Mouse (Mus musculus): Measurements from ENCODE around the gene Fhod1. TPM values are rescaled to one million over a fixed set of nuclear protein-coding genes. Genes with fewer than 3 reads are reported as not detected.

The Fhod1 gene
- total and polyA plus RNA-seq, 3 experiments: 1.7 to 6.1 (median 4.7) TPM

DNA sequence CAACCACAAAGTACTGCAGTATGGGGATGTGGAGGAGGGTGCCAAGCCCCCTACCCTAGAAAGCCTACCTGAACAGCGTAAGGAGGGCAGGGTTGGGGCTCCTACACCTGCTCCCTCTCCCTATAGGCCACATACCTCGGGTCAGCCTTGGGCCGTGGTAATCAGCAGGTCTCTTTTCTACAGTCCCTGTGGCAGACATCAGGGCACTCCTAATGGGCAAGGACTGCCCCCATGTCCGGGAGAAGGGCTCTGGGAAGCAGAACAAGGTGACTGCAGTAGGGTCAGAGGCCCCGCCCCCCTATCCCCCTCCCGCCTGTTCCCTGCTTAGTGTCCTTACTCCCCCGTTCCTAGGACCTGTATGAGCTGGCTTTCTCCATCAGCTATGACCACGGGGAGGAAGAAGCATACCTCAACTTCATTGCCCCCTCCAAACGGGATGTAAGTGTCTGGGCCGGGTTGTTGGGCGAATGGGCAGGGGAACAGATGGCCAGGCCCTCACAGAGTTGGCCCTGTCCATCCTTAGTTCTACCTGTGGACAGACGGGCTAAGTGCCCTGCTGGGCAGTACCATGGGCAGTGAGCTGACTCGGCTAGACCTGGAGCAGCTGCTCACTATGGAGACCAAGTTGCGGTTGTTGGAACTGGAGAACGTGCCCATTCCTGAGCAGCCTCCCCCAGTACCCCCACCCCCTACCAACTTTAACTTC lies 38.5 kb downstream of the Fhod1 start:
- H3K27me3 ChIP-seq (ENCODE audit: insufficient read depth, low read length): no peaks in the 10 kb centered on the region
- TF ChIP-seq CTCF (IDR thresholded peaks at IDR 0.05; ENCODE audit: low read depth, low read length) (no peak), GATA1 (IDR thresholded peaks at IDR 0.05; ENCODE audit: borderline replicate concordance, low read length) (no peak)
- DNase-seq (ENCODE audit: low spot score) (no peak), ATAC-seq (ENCODE audit: extremely low read depth, insufficient number of reproducible peaks, low FRiP score, poor library complexity, severe bottlenecking) (no peak)
- no peaks in the 10 kb centered on the region for H3K9me3 ChIP-seq (replicated peaks)
- peaks cover 37% of the 10 kb centered on the region for H3K4me1 ChIP-seq (ENCODE audit: insufficient read depth, low read depth, low read length)
- peaks cover 98% of the 10 kb centered on the region for H3K36me3 ChIP-seq (replicated peaks)
- no peak overlapping the region for H3K4me3 ChIP-seq (ENCODE audit: low read depth, low read length)

DNA sequence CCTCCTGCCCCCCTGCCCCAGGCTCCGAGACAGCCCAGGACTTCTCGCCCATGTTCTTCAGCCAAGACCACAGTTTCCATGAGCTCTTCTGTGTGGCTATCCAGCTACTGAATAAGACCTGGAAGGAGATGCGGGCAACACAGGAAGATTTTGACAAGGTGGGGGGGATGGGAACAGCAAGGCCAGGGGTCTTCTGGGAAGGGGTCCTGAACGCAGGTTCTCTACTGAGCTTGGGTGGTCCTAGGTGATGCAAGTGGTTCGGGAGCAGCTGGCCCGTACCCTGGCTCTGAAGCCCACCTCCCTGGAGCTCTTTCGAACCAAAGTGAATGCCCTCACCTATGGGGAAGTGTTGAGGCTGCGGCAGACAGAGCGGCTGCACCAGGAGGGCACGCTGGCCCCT lies 39.3 kb downstream of the Fhod1 start:
- no peak for ATAC-seq (ENCODE audit: extremely low read depth, insufficient number of reproducible peaks, low FRiP score, poor library complexity, severe bottlenecking)
- no peak overlapping the region for H3K4me3 ChIP-seq (ENCODE audit: low read depth, low read length)
- H3K36me3 ChIP-seq (replicated peaks): peaks cover 98% of the 10 kb centered on the region
- no peaks in the 10 kb centered on the region for H3K27me3 ChIP-seq (ENCODE audit: insufficient read depth, low read length)
- no peak for TF ChIP-seq GATA2 (IDR thresholded peaks at IDR 0.05; ENCODE audit: borderline replicate concordance, low read depth, low read length)
- no peak for TF ChIP-seq CTCF (IDR thresholded peaks at IDR 0.05; ENCODE audit: low read depth, low read length)
- no peak for TF ChIP-seq GATA1 (IDR thresholded peaks at IDR 0.05; ENCODE audit: borderline replicate concordance, low read length)
- TF ChIP-seq POLR2AphosphoS5 (IDR thresholded peaks at IDR 0.05; ENCODE audit: insufficient replicate concordance, low read depth, low read length): no peak
- no peaks in the 10 kb centered on the region for H3K9me3 ChIP-seq (replicated peaks)
- DNase-seq (ENCODE audit: low spot score): no peak
- H3K4me1 ChIP-seq (ENCODE audit: insufficient read depth, low read depth, low read length): peaks cover 46% of the 10 kb centered on the region

DNA sequence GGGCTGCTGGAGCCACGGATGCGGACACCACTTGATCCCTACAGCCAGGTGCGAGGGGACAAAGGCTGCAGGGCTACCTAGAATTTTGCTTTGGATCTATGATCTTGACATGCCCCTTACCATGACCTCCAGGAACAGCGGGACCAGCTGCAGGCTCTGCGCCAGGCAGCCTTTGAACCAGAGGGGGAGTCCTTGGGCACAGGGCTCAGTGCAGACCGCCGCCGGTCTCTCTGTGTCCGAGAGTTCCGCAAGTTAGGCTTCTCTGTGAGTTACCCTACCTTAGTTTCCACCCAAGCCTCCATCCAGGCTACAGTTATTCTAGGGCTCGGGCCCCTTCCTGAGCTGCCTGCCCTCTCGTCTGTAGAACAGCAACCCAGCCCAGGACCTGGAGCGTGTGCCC lies 40.1 kb downstream of the Fhod1 start:
- H3K4me1 ChIP-seq (ENCODE audit: insufficient read depth, low read depth, low read length): peaks cover 49% of the 10 kb centered on the region
- H3K27me3 ChIP-seq (ENCODE audit: insufficient read depth, low read length): no peaks in the 10 kb centered on the region
- H3K9me3 ChIP-seq (replicated peaks): no peaks in the 10 kb centered on the region; the same call in 1 of the 2 replicates
- H3K4me3 ChIP-seq (ENCODE audit: low read depth, low read length): no peak overlapping the region
- TF ChIP-seq GATA2 (IDR thresholded peaks at IDR 0.05; ENCODE audit: borderline replicate concordance, low read depth, low read length): no peak
- TF ChIP-seq TAL1 (conservative IDR thresholded peaks at IDR 0.05; ENCODE audit: low read depth, low read length): no peak
- no peak for TF ChIP-seq POLR2AphosphoS5 (IDR thresholded peaks at IDR 0.05; ENCODE audit: insufficient replicate concordance, low read depth, low read length)
- TF ChIP-seq CTCF (IDR thresholded peaks at IDR 0.05; ENCODE audit: low read depth, low read length): no peak
- no peak for TF ChIP-seq GATA1 (IDR thresholded peaks at IDR 0.05; ENCODE audit: borderline replicate concordance, low read length)
- DNase-seq (ENCODE audit: low spot score) (no peak), ATAC-seq (ENCODE audit: extremely low read depth, insufficient number of reproducible peaks, low FRiP score, poor library complexity, severe bottlenecking) (no peak)
- H3K36me3 ChIP-seq (replicated peaks): peaks cover 98% of the 10 kb centered on the region

DNA sequence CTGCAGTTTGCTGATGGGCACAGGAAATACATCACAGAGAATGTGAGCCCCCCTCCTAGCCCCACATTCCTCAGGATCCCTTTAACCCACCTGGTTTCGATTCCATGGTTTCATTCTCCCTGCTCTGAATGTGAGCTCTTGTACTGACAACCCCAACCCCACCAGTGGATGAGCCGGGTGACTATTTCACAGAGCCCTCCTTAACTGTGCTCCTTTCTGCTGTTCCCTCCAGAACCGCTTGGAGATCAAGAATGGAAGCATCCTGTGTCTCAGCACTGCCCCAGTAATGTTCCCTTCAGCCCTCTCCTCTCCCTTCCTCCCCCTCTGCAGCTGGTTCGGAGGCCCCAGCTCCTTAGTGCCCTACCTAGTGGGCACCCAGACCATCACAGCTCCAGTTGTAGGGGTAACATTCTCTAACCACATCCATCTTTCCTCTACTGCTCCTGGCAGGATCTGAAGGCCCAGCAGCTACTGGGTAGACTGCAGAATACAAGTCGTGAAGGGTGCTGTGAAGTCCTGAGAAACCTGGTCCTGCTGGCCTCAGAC lies 41.5 kb downstream of the Fhod1 start:
- DNase-seq (ENCODE audit: low spot score) (no peak), ATAC-seq (ENCODE audit: extremely low read depth, insufficient number of reproducible peaks, low FRiP score, poor library complexity, severe bottlenecking) (no peak)
- TF ChIP-seq POLR2AphosphoS5 (IDR thresholded peaks at IDR 0.05; ENCODE audit: insufficient replicate concordance, low read depth, low read length) (no peak), GATA1 (IDR thresholded peaks at IDR 0.05; ENCODE audit: borderline replicate concordance, low read length) (no peak), TAL1 (conservative IDR thresholded peaks at IDR 0.05; ENCODE audit: low read depth, low read length) (no peak), CTCF (IDR thresholded peaks at IDR 0.05; ENCODE audit: low read depth, low read length) (no peak), GATA2 (IDR thresholded peaks at IDR 0.05; ENCODE audit: borderline replicate concordance, low read depth, low read length) (no peak)
- Histone ChIP-seq H3K4me3 (ENCODE audit: low read depth, low read length) (no peak overlapping the region), H3K9me3 (replicated peaks) (no peaks in the 10 kb centered on the region; the same call in 1 of the 2 replicates), H3K36me3 (replicated peaks) (peaks cover 97% of the 10 kb centered on the region), H3K27me3 (ENCODE audit: insufficient read depth, low read length) (no peaks in the 10 kb centered on the region), H3K4me1 (ENCODE audit: insufficient read depth, low read depth, low read length) (peaks cover 50% of the 10 kb centered on the region)

DNA sequence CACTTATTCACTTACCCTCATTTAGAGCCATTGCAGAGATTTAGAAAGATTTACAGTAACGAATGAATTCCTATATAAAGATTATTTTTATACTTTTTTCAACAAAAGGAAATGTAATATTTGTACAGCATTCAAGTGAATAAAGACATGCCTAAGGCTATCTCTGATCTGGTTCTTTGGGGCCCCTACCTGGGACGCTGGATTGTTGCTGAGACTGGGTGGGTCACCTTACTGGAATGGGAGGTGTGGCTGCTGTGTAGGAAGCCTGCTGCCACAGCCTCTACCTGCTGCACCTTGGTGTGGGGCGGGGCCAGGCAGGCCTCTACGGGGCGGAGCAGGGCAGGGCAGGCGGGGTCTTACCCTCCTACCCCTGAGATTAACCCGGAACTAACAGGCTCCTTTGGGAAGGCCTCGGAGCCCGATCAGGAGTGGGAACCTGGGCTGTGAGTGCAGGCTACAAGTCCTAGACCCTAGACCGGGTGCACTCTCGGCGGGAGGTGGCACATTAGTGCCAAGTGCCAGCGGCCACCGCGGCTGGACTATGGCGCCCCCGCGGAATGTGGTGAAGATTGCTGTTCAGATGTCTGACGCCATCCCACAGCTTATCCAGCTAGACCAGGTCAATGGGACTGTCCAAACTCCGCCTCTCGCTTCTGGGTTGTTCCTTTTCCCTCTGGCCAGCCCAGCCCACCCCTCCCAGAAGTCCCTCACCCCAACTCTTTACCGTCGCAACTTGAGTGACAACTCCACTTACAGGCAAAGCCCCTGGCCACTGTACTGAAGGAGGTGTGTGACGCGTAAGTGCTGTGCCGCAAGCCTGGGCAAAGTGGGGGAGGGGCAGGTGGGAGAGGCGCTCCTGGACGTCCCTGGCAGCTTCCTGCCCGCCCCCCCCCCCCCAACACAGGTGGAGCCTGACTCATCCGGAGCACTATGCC lies 42.3 kb downstream of the Fhod1 start, which contains the start of gene Elmo3:
Gene Elmo3, plus strand, starts transcription at position 391 of the 935 bp plus-strand sequence.
- no peaks in the 10 kb centered on the region; the same call in 1 of the 2 replicates for H3K9me3 ChIP-seq (replicated peaks)
- TF ChIP-seq GATA1 (IDR thresholded peaks at IDR 0.05; ENCODE audit: borderline replicate concordance, low read length): no peak
- TF ChIP-seq POLR2AphosphoS5 (IDR thresholded peaks at IDR 0.05; ENCODE audit: insufficient replicate concordance, low read depth, low read length): peak; percentile 89; the same call in 1 of the 2 replicates
- DNase-seq (ENCODE audit: low spot score): no peak
- peaks cover 55% of the 10 kb centered on the region for H3K4me1 ChIP-seq (ENCODE audit: insufficient read depth, low read depth, low read length)
- no peaks in the 10 kb centered on the region for H3K27me3 ChIP-seq (ENCODE audit: insufficient read depth, low read length)
- no peak; the same call in 1 of the 2 replicates for ATAC-seq (ENCODE audit: extremely low read depth, insufficient number of reproducible peaks, low FRiP score, poor library complexity, severe bottlenecking)
- H3K36me3 ChIP-seq (replicated peaks): peaks cover 99% of the 10 kb centered on the region
- H3K4me3 ChIP-seq (ENCODE audit: low read depth, low read length): peak within 1 kb of the TSS; percentile 63; the same call in 1 of the 2 replicates

Data from G1E (cell line).